Mouse (Mus musculus): ENCODE results near the gene Ino80d.

- TF ChIP-seq CHD2 (IDR thresholded peaks at IDR 0.05; ENCODE audit: low read depth, low read length) (no peak), ZC3H11A (IDR thresholded peaks at IDR 0.05; ENCODE audit: borderline replicate concordance, low read depth, low read length) (no peak)
Measured at GRCm38 (mm10) chr1:63057318-63057717, 57.1 kb downstream of the Ino80d start.
